Mouse (Mus musculus) heart, postnatal 14 days (tissue): ENCODE measurements at regions not wholly inside any gene's neighbourhood (a gene's known extent, or its start where the extent isn't known, plus 50 kb on each side); places are given as distances from the start of the nearest gene placed in this dataset.
"Not testable (repeated sequence)": the region's sequence is repeated elsewhere in the genome, so short reads cannot be mapped to it uniquely, and the experiment has no call there.

ENCODE experiments used
- DNase-seq, 2 experiments: peaks; one replicate each; pipeline ENCODE4 v3.0.0; 2021 to 2022
- intact Hi-C: fragments of 180-260 bp; cut with DNase I; formaldehyde crosslinking; loops from one replicate; pipeline ENCODE4 v1.15.1; 2025

DNA sequence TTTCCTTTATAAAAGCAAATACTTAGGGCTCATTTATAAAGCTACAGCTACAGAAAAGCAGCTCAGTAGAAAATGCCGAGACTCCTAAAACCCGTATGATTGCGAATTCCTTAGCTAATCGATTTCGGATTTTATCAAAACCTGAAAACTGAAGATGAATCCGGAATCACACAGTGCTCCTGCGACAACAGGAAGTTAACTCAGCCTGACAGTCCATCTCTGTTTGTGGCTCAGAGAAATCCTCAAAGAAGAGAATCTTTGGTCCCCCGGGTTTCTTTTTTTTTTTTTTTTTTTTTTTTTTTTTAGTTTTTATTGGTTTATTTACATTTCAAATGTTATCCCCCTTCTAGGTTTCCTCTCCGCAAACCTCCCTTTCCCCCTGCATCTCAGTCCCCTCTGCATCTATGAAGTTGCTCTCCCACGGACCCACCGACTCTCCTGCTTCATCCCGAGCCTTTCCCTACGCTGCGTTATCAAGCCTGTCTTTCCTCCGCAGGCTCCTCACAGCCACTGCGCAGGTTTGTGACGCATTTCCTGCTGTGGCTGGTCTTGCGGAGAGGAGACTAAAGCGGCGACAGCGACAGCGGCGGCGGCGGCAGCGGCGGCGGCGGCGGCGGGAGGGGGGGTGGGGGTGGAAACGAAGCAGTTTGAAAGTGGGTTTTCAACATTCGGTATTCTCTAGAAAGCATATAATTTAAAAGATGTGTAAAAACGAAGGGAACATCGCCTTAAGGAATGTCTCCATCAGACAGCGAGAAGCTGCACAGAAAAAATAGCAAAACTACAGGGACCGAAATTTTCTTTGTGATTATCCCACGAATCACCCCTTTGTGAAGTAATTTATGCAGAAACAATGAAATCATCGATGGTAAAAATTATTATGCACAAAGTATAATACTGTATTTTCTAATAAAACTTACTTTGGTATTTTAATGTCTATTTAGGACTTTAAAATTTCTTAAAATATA, 352.3 kb upstream of the Snrpn start:
- intact Hi-C loops: not testable (repeated sequence)
- peak; percentile 2 to 25 for DNase-seq

DNA sequence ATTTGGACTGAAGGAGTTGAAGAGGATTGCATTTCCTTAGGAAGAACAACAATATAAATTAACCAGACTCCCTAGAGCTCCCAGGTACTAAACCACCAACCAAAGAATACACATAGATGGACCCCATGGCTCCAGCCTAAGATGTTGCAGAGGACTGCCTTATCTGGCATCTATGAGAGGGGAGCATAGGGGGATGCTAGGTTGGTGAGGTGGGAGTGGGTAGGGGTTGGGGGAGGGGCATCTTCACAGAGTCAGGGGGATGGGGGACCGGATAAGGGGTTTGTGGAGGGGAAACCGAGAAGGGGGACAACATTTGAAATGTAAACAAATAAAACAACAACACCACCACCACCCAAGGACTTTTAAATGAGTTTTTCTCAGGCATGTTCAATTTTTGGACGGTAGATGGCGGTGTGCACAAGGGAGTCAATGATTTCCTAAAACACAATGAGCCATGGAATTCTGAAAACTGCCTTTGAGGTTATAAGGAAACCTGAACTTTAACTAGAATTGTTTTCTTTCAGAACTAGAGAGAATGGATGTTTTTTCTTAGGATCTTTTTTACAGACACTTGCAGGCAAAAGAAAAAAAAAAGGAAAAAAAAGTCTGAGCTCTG, 347.9 kb upstream of the Snrpn start:
- intact Hi-C loops: loop anchor here (5.0 to 10.0 kb wide), 2 partner anchors 101 to 1897 kb away; no protein-coding TSS in a partner anchor
- not testable (repeated sequence) for DNase-seq

DNA sequence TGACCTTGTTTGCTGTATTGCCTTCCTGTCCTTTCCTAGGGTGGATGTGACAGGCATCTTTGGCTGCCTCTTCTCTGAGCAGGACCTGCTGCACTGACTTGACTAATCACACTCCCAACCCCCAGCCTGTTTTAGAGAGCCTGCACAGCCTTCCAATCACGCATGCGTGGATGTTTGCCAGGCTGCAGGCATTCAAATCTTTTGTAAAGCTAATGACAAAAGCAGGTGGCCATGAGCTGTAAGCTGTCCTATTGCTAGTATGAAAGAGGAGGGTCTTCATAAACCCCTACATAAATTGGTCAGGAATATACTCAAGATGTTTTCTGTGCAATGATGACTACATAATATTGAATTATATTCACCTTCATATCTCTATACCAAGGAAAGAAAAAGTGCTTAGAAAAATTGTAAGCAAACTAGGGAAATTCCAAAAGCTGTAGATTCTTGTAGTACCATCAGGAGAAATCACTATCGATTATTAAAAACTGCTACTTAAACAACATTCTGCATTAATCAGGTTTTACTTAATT, 310.1 kb upstream of the Snrpn start:
- intact Hi-C loops, DNase-seq: not testable (repeated sequence)

DNA sequence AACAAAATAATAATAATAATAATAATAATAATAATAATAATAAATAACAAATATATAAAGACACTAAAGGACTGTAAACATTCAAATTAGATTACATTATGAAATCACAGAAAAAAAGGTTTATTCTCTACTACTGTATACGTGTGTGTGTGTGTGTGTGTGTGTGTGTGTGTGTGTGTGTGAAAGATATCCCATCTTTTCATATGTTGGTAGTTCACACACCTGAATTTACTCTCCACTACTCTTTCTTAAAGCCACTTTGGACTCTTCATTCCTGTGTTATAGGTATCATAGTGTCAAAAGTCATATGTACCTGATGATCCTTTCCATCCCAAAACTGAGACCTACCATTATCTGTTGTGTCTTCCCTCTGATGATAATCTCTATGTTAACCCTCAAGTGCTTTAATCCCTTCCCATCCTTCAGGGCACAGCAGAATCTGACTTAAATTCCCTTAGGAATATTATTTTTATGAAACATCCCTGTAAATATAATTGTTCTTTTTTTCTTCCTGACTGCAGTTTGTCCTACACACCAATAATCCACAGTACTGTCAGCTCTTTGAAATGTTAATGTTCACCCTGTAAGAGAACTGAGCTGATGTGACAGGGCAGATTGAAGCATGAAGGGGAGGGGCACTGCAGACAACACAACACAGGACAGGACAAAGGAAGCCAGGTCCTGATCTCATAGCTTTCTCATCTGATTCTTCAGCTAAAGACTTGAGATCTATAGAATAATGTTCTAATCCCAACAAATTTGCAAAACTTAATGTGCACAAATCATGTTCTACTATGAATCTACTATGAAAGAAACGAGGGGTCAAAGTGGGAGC, 309.4 kb upstream of the Snrpn start:
- intact Hi-C loops, DNase-seq: not testable (repeated sequence)

DNA sequence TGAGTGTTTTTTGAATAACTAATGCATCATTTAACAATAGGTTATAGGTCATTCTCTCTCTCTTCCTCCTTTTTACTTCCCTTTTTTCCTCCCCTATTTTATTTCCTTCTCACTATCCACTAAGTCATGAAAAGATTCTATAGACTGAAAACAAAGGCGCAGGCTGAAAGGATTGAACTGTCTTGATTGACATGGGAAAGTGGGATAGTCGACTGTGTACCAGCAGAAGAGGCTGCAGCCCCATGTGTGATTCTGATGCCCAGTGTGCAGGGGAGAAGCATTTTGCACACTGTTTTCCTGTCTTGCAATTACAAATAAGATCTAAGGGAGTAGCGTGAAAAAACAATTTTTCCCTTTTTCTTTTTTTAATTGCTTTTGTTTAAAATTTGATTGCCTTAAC, 298.8 kb upstream of the Snrpn start:
- intact Hi-C loops: no loop called here
- DNase-seq: no peak

DNA sequence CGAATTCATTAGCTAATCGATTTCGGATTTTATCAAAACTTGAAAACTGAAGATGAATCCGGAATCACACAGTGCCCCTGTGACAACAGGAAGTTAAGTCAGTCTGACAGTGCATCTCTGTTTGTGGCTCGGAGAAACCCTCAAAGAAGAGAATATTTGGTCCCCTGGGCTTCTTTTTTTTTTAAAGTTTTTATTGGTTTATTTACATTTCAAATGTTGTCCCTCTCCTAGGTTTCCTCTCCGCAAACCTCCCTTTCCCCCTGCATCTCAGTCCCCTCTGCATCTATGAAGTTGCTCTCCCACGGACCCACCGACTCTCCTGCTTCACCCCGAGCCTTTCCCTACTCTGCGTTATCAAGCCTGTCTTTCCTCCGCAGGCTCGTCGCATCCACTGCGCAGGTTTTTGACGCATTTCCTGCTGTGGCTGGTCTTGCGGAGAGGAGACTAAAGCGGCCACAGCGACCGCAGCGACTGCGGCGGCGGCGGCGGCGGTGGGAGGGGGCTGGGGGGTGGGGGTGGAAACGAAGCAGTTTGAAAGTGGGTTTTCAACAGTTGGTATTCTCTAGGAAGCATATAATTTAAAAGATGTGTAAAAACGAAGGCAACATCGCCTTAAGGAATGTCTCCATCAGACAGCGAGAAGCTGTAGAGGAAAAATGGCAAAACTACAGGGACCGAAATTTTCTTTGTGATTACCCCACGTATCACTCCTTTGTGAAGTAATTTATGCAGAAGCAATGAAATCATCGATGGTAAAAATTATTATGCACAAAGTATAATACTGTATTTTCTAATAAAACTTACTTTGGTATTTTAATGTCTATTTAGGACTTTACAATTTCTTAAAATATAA, 251.2 kb upstream of the Snrpn start:
- DNase-seq: peak; percentile 3 to 35
- intact Hi-C loops: not testable (repeated sequence)

DNA sequence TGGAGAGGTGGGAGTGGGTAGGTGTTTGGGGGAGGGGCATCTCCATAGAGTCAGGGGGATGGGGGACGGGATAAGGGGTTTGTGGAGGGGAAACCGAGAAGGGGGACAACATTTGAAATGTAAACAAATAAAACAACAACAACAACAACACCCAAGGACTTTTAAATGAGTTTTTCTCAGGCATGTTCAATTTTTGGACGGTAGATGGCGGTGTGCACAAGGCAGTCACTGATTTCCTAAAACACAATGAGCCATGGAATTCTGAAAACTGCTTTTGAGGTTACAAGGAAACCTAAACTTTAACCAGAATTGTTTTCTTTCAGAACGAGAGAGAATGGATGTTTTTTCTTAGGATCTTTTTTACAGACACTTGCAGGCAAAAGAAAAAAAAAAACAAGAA, 246.9 kb upstream of the Snrpn start:
- DNase-seq: not testable (repeated sequence)
- intact Hi-C loops: loop anchor here (5.0 kb wide), 1 partner anchor 100 kb away; no protein-coding TSS in a partner anchor

DNA sequence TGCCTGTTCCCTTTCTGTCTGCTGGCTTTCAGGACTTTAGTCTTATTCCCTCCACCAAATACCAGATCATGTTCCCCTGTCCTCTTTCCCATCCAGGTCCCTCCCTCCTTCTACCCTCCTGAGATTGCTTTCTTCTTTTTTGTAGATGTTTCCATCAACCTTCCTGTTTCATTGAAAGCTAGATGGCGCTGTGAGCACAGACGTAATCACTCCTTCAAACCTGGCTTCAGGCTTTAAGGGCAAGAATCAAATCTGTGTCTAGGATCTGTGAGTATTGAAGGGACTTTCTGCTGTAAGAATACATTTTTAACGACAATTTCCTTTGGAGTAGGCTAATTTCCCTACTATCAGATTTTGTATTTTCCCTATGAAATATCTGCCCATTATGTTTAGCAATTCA, 234.0 kb upstream of the Snrpn start:
- DNase-seq, intact Hi-C loops: not testable (repeated sequence)

DNA sequence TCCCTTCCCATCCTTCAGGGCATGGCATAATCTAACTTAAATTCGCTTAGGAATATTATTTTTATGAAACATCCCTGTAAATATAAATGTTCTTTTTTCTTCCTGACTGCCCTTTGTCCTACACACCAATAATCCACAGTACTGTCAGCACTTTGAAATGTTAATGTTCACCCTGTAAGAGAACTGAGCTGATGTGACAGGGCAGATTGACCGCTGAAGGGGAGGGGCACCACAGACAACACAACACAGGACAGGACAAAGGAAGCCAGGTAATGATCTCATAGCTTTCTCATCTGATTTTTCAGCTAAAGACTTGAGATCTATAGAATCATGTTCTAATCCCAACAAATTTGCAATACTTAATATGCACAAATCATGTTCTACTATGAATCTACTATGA, 212.2 kb upstream of the Snrpn start:
- intact Hi-C loops, DNase-seq: not testable (repeated sequence)
